Mouse (Mus musculus): ENCODE measurements around the gene Exd2.

GRCm38 (mm10) chr12:80437051-80437675 is 25.7 kb upstream of the Exd2 start:
- TF ChIP-seq POLR2A (IDR thresholded peaks at IDR 0.05; ENCODE audit: extremely low read depth, insufficient read depth, low read length): no peak
- no peak for TF ChIP-seq CTCF (IDR thresholded peaks at IDR 0.05; ENCODE audit: low read depth, low read length)

Measured in liver, adult 2 months (tissue).